Mouse (Mus musculus): ENCODE measurements around the gene Naxe.

Gene Naxe

GRCm38 (mm10) chr3:88057902-88058696 is at the start of gene Naxe:
Gene Naxe (minus strand): TSS chr3:88058495.
- peak; percentile 84 for DNase-seq

GRCm38 (mm10) chr3:88106126-88106525 is 47.8 kb upstream of the Naxe start:
- DNase-seq, result no peak

- DNase-seq, result no peak
These were observed 44.3 kb upstream of the Naxe start for GRCm38 (mm10) chr3:88102611-88103010.

GRCm38 (mm10) chr3:88102196-88102595 is 43.9 kb upstream of the Naxe start:
- DNase-seq, result no peak

GRCm38 (mm10) chr3:88101736-88102135 is 43.4 kb upstream of the Naxe start:
- no peak for DNase-seq

GRCm38 (mm10) chr3:88100251-88100650 is 42.0 kb upstream of the Naxe start:
- no peak for DNase-seq

- DNase-seq, result no peak
These were observed 39.4 kb upstream of the Naxe start for GRCm38 (mm10) chr3:88097666-88098065.

GRCm38 (mm10) chr3:88094126-88094525 is 35.8 kb upstream of the Naxe start:
- DNase-seq, result no peak

- peak; percentile 36 for DNase-seq
These were observed 32.3 kb upstream of the Naxe start for GRCm38 (mm10) chr3:88090616-88091015.

- no peak for DNase-seq
These were observed 31.8 kb upstream of the Naxe start for GRCm38 (mm10) chr3:88090106-88090505.

GRCm38 (mm10) chr3:88087688-88088087 is 29.4 kb upstream of the Naxe start:
- DNase-seq, result peak; percentile 64

GRCm38 (mm10) chr3:88085459-88085858 is 27.2 kb upstream of the Naxe start:
- no peak for DNase-seq

GRCm38 (mm10) chr3:88084001-88084400 is 25.7 kb upstream of the Naxe start:
- no peak for DNase-seq

GRCm38 (mm10) chr3:88082663-88083062 is 24.4 kb upstream of the Naxe start:
- no peak for DNase-seq

GRCm38 (mm10) chr3:88082224-88082618 is 23.9 kb upstream of the Naxe start:
- DNase-seq, result no peak

- DNase-seq, result peak; percentile 86
These were observed 23.3 kb upstream of the Naxe start, which contains the start of gene Iqgap3 for GRCm38 (mm10) chr3:88081345-88082223. Gene Iqgap3 (plus strand): TSS chr3:88081971.

- DNase-seq, result no peak
These were observed 19.9 kb upstream of the Naxe start, which contains the start of gene Ttc24 for GRCm38 (mm10) chr3:88078204-88078603. Gene Ttc24 (minus strand): TSS chr3:88078304.

GRCm38 (mm10) chr3:88077441-88077840 is 19.1 kb upstream of the Naxe start:
- no peak for DNase-seq

- no peak for DNase-seq
These were observed 16.5 kb upstream of the Naxe start for GRCm38 (mm10) chr3:88074766-88075165.

GRCm38 (mm10) chr3:88074351-88074750 is 16.1 kb upstream of the Naxe start:
- no peak for DNase-seq

- no peak for DNase-seq
These were observed 15.3 kb upstream of the Naxe start for GRCm38 (mm10) chr3:88073631-88074030.

- DNase-seq, result peak; percentile 91
These were observed 13.5 kb upstream of the Naxe start for GRCm38 (mm10) chr3:88071783-88072182.

- no peak for DNase-seq
These were observed 10.1 kb upstream of the Naxe start for GRCm38 (mm10) chr3:88068386-88068785.

- DNase-seq, result no peak
These were observed 1.3 kb downstream of the Naxe start for GRCm38 (mm10) chr3:88057030-88057429.
